Mouse (Mus musculus): Measurements from ENCODE around the gene Psme2.

DNA sequence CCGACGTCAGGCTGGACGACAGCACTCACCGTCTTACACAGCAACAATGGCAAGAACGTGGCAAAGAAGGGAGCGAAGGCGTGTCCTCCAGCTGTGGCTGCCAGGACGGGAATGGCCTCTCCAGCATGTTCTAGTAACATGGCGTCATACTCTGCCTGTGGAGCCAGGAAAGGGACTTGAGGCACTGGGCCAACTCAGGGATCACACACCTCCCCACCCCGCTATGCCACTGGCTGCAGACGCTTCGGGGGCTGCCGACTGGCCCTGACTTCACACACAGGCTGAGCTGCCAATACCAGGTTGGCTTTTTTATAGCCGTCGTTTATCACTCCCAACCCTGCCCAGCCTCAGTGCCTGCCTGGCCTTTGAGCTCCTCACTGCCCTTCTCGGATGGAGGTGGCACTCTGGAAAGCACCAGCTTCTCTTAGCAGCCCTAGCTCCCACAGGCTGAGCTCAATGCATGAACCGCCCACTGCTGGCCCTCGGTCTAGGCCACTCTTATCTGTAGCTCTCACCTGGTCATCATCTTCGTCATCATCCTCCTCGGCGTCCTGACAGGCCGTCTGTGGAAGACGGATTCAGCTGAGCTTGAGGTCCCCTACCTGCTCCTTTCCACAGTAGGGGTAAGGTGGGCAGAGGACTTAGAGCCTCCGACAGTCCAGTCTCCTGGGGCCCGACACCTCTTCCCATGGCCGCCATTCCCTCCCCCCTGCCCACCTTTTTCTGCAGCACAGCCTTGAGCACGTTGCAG is 37.3 kb upstream of the Psme2 start:
- TF ChIP-seq EP300 (IDR thresholded peaks at IDR 0.05; ENCODE audit: low read depth) (no peak), CTCF (IDR thresholded peaks at IDR 0.05; ENCODE audit: low read depth) (no peak)

Data from liver, postnatal 0 days (tissue).